Mouse (Mus musculus) lung, postnatal 0 days (tissue): ENCODE measurements around the gene Gm28048.

ENCODE experiments used
- CTCF ChIP-seq: IDR thresholded peaks from 2 replicates; pipeline ENCODE4 v1.5.1; 2016; ENCODE audit warnings: antibody characterized with exemption, mild to moderate bottlenecking
- EP300 ChIP-seq: IDR thresholded peaks from 2 replicates; pipeline ENCODE4 v1.6.1; 2016; ENCODE audit warnings: antibody characterized with exemption, mild to moderate bottlenecking, control low read depth

DNA sequence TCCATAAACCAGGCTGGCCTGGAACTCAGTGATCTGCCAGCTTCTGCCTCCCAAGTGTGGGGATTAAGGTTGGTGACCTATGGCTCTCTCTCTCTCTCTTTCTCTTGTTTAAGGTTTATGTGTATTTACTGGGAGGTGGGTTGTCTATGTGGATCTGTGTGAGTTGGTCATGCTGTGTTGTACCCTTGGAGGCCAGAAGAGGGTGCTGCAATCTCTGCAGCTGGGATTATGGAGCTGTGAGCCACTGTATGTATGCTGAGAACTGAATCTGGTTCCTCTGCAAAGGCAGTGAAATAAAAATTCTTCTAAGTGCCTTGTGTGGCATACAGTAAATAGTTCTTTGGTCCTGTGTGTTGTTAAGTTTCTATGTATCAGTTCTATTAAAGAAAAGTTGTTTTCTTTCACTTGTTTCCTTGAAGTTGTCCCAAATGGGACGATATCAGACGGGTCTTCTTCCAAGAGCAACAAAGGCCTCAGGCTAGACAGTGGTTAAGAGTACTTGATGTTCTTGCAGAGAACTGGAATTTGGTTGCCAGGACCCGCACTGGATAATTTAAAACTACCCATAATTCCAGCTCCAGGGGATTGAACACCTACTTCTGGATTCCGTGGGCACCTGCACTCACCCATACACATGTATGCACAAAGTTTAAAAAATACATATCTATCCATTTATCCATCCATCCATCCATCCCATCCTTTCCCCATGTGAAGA lies 31.8 kb upstream of the Gm28048 start:
- TF ChIP-seq CTCF (peak; percentile 60), EP300 (no peak)
